Mouse (Mus musculus): ENCODE measurements around the gene Atf7ip. TPM values are rescaled to one million over a fixed set of nuclear protein-coding genes. Genes with fewer than 3 reads are reported as not detected.

Gene Atf7ip
- polyA plus RNA-seq, 1 experiment from 2014 or later = 59.3 TPM

DNA sequence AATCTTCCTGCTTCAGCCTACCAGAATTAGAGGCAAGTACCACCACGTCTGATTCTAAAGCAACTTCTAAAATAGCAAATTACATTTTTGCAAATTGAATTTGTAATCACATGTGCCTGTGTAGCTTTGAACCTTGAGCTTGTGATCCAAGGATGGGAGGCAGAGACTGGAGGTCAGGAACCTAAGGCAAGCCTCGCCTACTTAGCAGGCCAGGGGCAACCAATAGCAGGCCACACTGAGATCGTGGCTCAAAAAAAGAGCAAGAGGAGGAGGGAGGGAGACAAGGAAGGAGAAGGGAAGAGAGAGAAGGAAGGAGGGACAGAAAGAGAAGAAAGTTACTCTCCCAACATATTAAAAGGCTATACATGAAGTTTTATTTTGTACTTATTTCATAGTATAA is 28.5 kb downstream of the Atf7ip start:
- Histone ChIP-seq H3K27ac (ENCODE audit: low read length) (no peak overlapping the region), H3K4me3 (ENCODE audit: low read depth, low read length) (no peak overlapping the region), H3K4me2 (replicated peaks; ENCODE audit: low read depth, low read length) (no peak overlapping the region), H3K27me3 (ENCODE audit: control insufficient read depth, insufficient read depth, low read length) (no peaks in the 10 kb centered on the region), H3K4me1 (ENCODE audit: control insufficient read depth, insufficient read depth, low read length) (peaks cover 12% of the 10 kb centered on the region), H3K9ac (replicated peaks; ENCODE audit: low read depth, low read length) (no peak overlapping the region), H3K9me3 (ENCODE audit: control insufficient read depth, low read depth, low read length) (no peaks in the 10 kb centered on the region), H3K36me3 (ENCODE audit: control insufficient read depth, insufficient read depth, low read length) (peaks cover 13% of the 10 kb centered on the region; the same call in 1 of the 2 replicates)
- WGBS = 56% methylated on average over 3 of the region's 3 CpGs
- ATAC-seq (ENCODE audit: insufficient number of reproducible peaks, insufficient read depth, low FRiP score, low read depth) = no peak

DNA sequence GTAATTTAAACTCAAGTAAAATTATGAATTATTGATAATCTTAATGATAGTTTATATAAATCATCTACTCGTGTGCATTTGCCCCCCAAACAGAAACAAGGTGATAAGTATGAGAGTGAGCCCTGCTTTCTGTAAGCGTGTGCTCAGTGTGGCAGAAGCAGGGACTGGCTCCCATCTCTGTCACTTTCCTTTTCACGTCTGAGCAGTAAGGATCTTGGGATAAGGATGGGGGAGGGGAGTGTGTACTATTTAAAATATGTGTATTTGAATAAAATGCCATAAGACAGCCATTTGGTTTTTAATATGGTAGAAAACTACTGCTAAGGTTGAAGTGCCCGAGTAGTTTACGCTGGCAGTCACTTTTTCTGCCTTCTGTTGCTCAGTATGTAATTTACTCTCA is 29.2 kb downstream of the Atf7ip start:
- WGBS = 49% methylated on average over 5 of the region's 5 CpGs
- H3K4me2 ChIP-seq (replicated peaks; ENCODE audit: low read depth, low read length) = no peak overlapping the region
- H3K4me3 ChIP-seq (ENCODE audit: low read depth, low read length) = no peak overlapping the region
- H3K9me3 ChIP-seq (ENCODE audit: control insufficient read depth, low read depth, low read length) = no peaks in the 10 kb centered on the region
- H3K4me1 ChIP-seq (ENCODE audit: control insufficient read depth, insufficient read depth, low read length) = peaks cover 12% of the 10 kb centered on the region
- no peak overlapping the region for H3K9ac ChIP-seq (replicated peaks; ENCODE audit: low read depth, low read length)
- ATAC-seq (ENCODE audit: insufficient number of reproducible peaks, insufficient read depth, low FRiP score, low read depth) = no peak
- H3K27ac ChIP-seq (ENCODE audit: low read length) = no peak overlapping the region
- peaks cover 13% of the 10 kb centered on the region; the same call in 1 of the 2 replicates for H3K36me3 ChIP-seq (ENCODE audit: control insufficient read depth, insufficient read depth, low read length)
- no peaks in the 10 kb centered on the region for H3K27me3 ChIP-seq (ENCODE audit: control insufficient read depth, insufficient read depth, low read length)

DNA sequence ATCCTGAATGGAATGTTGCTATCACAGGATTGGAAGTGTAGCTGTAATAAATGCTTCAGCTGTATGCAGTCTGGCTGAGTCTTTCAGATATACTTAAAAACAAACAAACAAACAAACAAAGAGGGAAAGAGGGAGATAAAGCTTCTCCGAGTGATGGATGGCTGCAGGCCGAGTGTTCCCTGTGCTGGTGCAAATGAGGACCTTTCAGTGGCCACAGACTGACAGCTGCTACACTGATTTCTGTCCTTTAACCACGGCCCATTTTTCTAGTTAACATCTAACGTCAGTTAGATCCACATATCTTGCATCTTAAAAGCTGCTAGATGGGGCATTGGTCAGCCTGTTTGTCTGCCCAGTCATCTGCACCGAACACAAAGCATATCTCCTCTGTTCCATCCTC is 30.2 kb downstream of the Atf7ip start:
- Histone ChIP-seq H3K4me3 (ENCODE audit: low read depth, low read length) (no peak overlapping the region), H3K36me3 (ENCODE audit: control insufficient read depth, insufficient read depth, low read length) (peaks cover 13% of the 10 kb centered on the region; the same call in 1 of the 2 replicates), H3K9me3 (ENCODE audit: control insufficient read depth, low read depth, low read length) (no peaks in the 10 kb centered on the region), H3K27ac (ENCODE audit: low read length) (no peak overlapping the region), H3K4me2 (replicated peaks; ENCODE audit: low read depth, low read length) (no peak overlapping the region), H3K9ac (replicated peaks; ENCODE audit: low read depth, low read length) (no peak overlapping the region), H3K27me3 (ENCODE audit: control insufficient read depth, insufficient read depth, low read length) (no peaks in the 10 kb centered on the region), H3K4me1 (ENCODE audit: control insufficient read depth, insufficient read depth, low read length) (peaks cover 12% of the 10 kb centered on the region)
- WGBS = 58% methylated on average over 5 of the region's 5 CpGs
- ATAC-seq (ENCODE audit: insufficient number of reproducible peaks, insufficient read depth, low FRiP score, low read depth) = no peak

DNA sequence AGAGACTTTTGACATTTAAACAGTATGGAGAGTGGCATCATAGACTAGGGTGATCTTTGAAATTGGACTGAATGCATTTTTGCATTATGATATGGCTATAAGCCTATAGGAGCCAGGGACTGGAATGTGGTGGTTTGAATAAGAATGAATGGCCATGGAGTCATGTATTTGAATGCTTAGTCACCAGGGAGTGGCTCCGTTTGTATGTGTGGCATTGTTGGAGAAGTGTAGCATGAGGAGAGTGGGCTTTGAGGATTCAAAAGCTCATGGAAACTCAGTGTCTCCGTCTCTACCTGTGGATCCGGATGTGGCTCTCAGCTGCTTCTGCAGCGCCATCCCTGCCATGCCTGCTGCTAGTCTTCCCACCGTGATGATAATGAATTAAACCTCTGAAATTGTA is 35.4 kb downstream of the Atf7ip start:
- ATAC-seq (ENCODE audit: insufficient number of reproducible peaks, insufficient read depth, low FRiP score, low read depth) = no peak
- Histone ChIP-seq H3K36me3 (ENCODE audit: control insufficient read depth, insufficient read depth, low read length) (peaks cover 13% of the 10 kb centered on the region; the same call in 1 of the 2 replicates), H3K27me3 (ENCODE audit: control insufficient read depth, insufficient read depth, low read length) (no peaks in the 10 kb centered on the region), H3K9me3 (ENCODE audit: control insufficient read depth, low read depth, low read length) (no peaks in the 10 kb centered on the region), H3K4me1 (ENCODE audit: control insufficient read depth, insufficient read depth, low read length) (peaks cover 13% of the 10 kb centered on the region), H3K27ac (ENCODE audit: low read length) (peak overlapping the region; percentile 39; the same call in 1 of the 2 replicates), H3K4me3 (ENCODE audit: low read depth, low read length) (no peak overlapping the region), H3K9ac (replicated peaks; ENCODE audit: low read depth, low read length) (no peak overlapping the region), H3K4me2 (replicated peaks; ENCODE audit: low read depth, low read length) (no peak overlapping the region)
- WGBS = 66% methylated on average over 5 of the region's 5 CpGs

DNA sequence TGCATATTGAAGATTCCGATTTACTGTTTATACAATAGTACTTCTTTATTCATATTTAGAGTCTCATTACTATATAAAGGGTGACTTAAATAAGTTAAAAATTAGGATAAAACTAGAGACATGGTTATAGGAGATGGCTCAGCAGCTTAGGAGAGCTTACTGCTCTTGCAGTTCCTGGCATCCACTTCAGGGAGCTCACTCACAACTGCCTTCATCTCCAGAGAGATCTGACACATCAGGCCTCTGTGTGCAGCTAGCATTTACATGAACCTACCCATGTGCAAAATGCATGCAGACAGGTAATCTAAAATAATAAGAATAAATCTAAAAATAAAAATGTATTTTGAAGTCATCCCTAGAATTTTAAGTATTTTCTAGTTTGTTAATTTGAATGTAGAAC is 36.1 kb downstream of the Atf7ip start:
- no peak for ATAC-seq (ENCODE audit: insufficient number of reproducible peaks, insufficient read depth, low FRiP score, low read depth)
- H3K27ac ChIP-seq (ENCODE audit: low read length) = no peak overlapping the region
- H3K27me3 ChIP-seq (ENCODE audit: control insufficient read depth, insufficient read depth, low read length) = no peaks in the 10 kb centered on the region
- peaks cover 9% of the 10 kb centered on the region; the same call in 1 of the 2 replicates for H3K36me3 ChIP-seq (ENCODE audit: control insufficient read depth, insufficient read depth, low read length)
- no peak overlapping the region for H3K4me3 ChIP-seq (ENCODE audit: low read depth, low read length)
- H3K9me3 ChIP-seq (ENCODE audit: control insufficient read depth, low read depth, low read length) = no peaks in the 10 kb centered on the region
- H3K4me1 ChIP-seq (ENCODE audit: control insufficient read depth, insufficient read depth, low read length) = peaks cover 15% of the 10 kb centered on the region
- WGBS = 79% methylated on average over 1 of the region's 1 CpGs
- H3K9ac ChIP-seq (replicated peaks; ENCODE audit: low read depth, low read length) = no peak overlapping the region
- no peak overlapping the region for H3K4me2 ChIP-seq (replicated peaks; ENCODE audit: low read depth, low read length)

DNA sequence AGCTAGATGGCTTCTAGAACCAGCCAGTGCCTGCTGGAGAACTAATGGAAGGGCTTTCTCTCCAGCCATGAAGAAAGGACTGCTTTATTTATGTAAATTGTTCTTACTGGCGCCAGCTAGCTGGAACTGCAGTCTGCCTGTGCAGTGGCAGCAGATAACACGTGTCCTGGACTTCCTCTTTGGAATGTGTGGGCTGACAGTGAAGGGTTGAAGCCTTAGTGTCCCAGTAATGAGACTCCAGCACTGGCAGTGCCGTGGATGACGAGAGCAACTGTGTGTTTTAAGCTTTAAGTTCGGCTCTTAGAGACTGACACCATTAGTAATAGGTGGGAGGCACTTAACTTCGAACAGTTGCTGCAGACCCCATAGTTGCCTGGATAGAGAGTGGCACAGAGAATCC is 37.2 kb downstream of the Atf7ip start:
- Histone ChIP-seq H3K27me3 (ENCODE audit: control insufficient read depth, insufficient read depth, low read length) (no peaks in the 10 kb centered on the region), H3K9ac (replicated peaks; ENCODE audit: low read depth, low read length) (no peak overlapping the region), H3K36me3 (ENCODE audit: control insufficient read depth, insufficient read depth, low read length) (peaks cover 4% of the 10 kb centered on the region; the same call in 1 of the 2 replicates), H3K4me3 (ENCODE audit: low read depth, low read length) (no peak overlapping the region), H3K4me1 (ENCODE audit: control insufficient read depth, insufficient read depth, low read length) (peaks cover 18% of the 10 kb centered on the region), H3K4me2 (replicated peaks; ENCODE audit: low read depth, low read length) (peak overlapping the region; percentile 36), H3K9me3 (ENCODE audit: control insufficient read depth, low read depth, low read length) (no peaks in the 10 kb centered on the region), H3K27ac (ENCODE audit: low read length) (peak overlapping the region; percentile 64; the same call in 1 of the 2 replicates)
- peak; percentile 71; the same call in 1 of the 2 replicates for ATAC-seq (ENCODE audit: insufficient number of reproducible peaks, insufficient read depth, low FRiP score, low read depth)
- WGBS = 8% methylated on average over 6 of the region's 6 CpGs

DNA sequence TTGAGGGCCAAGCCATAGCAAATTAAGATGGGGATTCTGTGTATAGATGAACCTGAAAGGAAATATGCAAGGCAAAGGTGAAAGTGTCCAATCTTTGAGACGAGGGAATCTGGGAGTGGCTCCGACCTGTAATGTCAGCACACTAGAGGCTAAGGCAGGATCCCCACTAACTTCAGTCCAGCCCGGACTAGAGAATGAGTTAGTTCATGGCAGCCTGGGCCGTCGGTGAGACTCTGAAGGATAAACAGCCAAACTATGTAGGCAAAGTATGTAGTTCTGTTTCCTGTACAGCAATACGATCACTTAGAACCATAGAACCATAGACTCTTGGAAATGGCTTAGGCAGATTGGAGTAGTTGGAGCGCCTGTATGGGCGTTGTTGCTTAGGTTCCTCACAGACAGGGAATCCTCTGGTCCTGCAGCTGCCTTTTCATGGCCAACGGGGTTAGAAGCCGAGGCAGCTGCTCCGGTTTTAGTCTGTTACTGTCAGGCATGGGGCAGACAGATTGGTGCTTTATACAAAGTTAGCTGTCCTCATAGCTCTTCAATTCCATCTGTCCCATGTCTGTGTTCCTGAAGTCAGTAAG is 39.4 kb downstream of the Atf7ip start:
- no peak overlapping the region for H3K4me3 ChIP-seq (ENCODE audit: low read depth, low read length)
- H3K27me3 ChIP-seq (ENCODE audit: control insufficient read depth, insufficient read depth, low read length) = no peaks in the 10 kb centered on the region
- ATAC-seq (ENCODE audit: insufficient number of reproducible peaks, insufficient read depth, low FRiP score, low read depth) = no peak
- no peak overlapping the region for H3K27ac ChIP-seq (ENCODE audit: low read length)
- WGBS = 78% methylated on average over 11 of the region's 11 CpGs
- H3K36me3 ChIP-seq (ENCODE audit: control insufficient read depth, insufficient read depth, low read length) = no peaks in the 10 kb centered on the region
- peaks cover 21% of the 10 kb centered on the region for H3K4me1 ChIP-seq (ENCODE audit: control insufficient read depth, insufficient read depth, low read length)
- no peaks in the 10 kb centered on the region for H3K9me3 ChIP-seq (ENCODE audit: control insufficient read depth, low read depth, low read length)
- H3K4me2 ChIP-seq (replicated peaks; ENCODE audit: low read depth, low read length) = no peak overlapping the region
- H3K9ac ChIP-seq (replicated peaks; ENCODE audit: low read depth, low read length) = no peak overlapping the region

DNA sequence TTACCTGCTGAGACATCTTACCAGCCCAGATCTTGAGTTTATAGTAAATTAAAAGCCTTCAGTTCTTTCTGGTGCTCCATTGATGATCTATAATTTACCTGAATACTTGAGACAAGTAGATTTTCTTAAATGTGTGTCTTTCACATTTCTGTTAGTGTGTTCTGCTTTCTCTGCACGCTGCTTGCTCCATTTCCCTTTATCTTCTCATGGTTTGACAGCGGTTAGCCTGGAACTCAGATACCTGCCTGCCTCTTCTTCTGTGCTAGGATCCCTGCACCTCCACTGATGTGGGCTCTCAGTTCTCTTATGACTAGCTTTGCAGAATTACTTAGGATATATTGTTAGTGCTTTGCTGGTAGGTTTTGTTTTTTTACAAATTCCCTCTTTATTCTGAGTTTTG is 40.3 kb downstream of the Atf7ip start:
- ATAC-seq (ENCODE audit: insufficient number of reproducible peaks, insufficient read depth, low FRiP score, low read depth) = no peak
- Histone ChIP-seq H3K27ac (ENCODE audit: low read length) (no peak overlapping the region), H3K9ac (replicated peaks; ENCODE audit: low read depth, low read length) (no peak overlapping the region), H3K27me3 (ENCODE audit: control insufficient read depth, insufficient read depth, low read length) (no peaks in the 10 kb centered on the region), H3K4me2 (replicated peaks; ENCODE audit: low read depth, low read length) (no peak overlapping the region), H3K4me1 (ENCODE audit: control insufficient read depth, insufficient read depth, low read length) (peaks cover 20% of the 10 kb centered on the region), H3K9me3 (ENCODE audit: control insufficient read depth, low read depth, low read length) (no peaks in the 10 kb centered on the region), H3K36me3 (ENCODE audit: control insufficient read depth, insufficient read depth, low read length) (no peaks in the 10 kb centered on the region), H3K4me3 (ENCODE audit: low read depth, low read length) (no peak overlapping the region)
- 82% methylated on average over 2 of the region's 2 CpGs for WGBS

DNA sequence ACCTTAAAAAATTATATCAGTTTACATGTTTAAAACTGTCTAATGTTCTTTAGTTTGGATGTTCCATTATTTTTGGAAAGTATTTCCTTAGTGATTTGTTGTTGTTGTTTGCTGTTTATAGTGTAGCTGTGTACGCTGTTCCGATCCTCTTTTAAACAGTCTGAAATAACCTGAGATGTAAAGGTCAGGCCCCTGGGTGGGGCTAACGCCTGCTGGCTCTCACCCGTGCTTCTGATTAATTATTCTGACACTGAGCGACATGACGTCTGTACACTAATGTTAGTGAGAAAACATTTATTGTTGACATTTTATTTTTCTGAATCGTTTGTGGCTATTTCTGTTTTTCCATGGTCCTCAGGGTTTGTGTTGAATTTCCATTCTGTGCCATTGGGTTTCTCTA is 41.0 kb downstream of the Atf7ip start:
- no peak overlapping the region for H3K4me2 ChIP-seq (replicated peaks; ENCODE audit: low read depth, low read length)
- no peak overlapping the region for H3K4me3 ChIP-seq (ENCODE audit: low read depth, low read length)
- H3K27ac ChIP-seq (ENCODE audit: low read length) = no peak overlapping the region
- H3K9ac ChIP-seq (replicated peaks; ENCODE audit: low read depth, low read length) = no peak overlapping the region
- ATAC-seq (ENCODE audit: insufficient number of reproducible peaks, insufficient read depth, low FRiP score, low read depth) = no peak
- 44% methylated on average over 7 of the region's 7 CpGs for WGBS
- no peaks in the 10 kb centered on the region for H3K9me3 ChIP-seq (ENCODE audit: control insufficient read depth, low read depth, low read length)
- H3K4me1 ChIP-seq (ENCODE audit: control insufficient read depth, insufficient read depth, low read length) = peaks cover 16% of the 10 kb centered on the region; the same call in 1 of the 2 replicates
- no peaks in the 10 kb centered on the region for H3K36me3 ChIP-seq (ENCODE audit: control insufficient read depth, insufficient read depth, low read length)
- H3K27me3 ChIP-seq (ENCODE audit: control insufficient read depth, insufficient read depth, low read length) = no peaks in the 10 kb centered on the region

All from stomach, embryonic 14.5 days (tissue).